Mouse (Mus musculus) neutrophil, adult 5-6 weeks (primary cell): ENCODE measurements around the gene Tpd52l2. TPM values are rescaled to one million over a fixed set of nuclear protein-coding genes. Genes with fewer than 3 reads are reported as not detected.

Source experiments
- ATAC-seq: fragments of 151-379, 151-347 bp; 2 replicates; pipeline ENCODE4 v1.8.0; 2017; ENCODE audit warnings: mild to moderate bottlenecking, moderate TSS enrichment; ENCODE audit not compliant: insufficient number of reproducible peaks, poor library complexity, low FRiP score, severe bottlenecking; ENCODE audit errors: extremely low read depth
- total RNA-seq: library from RNA; stranded (forward); fragments of 200-1000 nt; gene quantifications from 2 replicates; pipeline ENCODE4 v1.2.3, GENCODE M21; 2017

Gene Tpd52l2
- 54.2 and 61.4 TPM in 2 replicates for total RNA-seq

- peak; percentile 84 for ATAC-seq
Measured at GRCm38 (mm10) chr2:181496831-181497547, at the start of gene Tpd52l2. Tpd52l2 (plus strand) TSS chr2:181497142.

GRCm38 (mm10) chr2:181452181-181452580 is 44.8 kb upstream of the Tpd52l2 start:
- no peak for ATAC-seq

- no peak for ATAC-seq
Measured at GRCm38 (mm10) chr2:181453274-181453673, 43.7 kb upstream of the Tpd52l2 start.

GRCm38 (mm10) chr2:181455899-181456298 is 41.0 kb upstream of the Tpd52l2 start:
- no peak for ATAC-seq

- ATAC-seq: no peak
Measured at GRCm38 (mm10) chr2:181457831-181458230, 39.1 kb upstream of the Tpd52l2 start.

GRCm38 (mm10) chr2:181458411-181459152 is 38.4 kb upstream of the Tpd52l2 start:
- no peak for ATAC-seq

GRCm38 (mm10) chr2:181459153-181459672 is 37.7 kb upstream of the Tpd52l2 start, which contains the start of gene Zbtb46:
Zbtb46 (minus strand) TSS chr2:181459426.
- ATAC-seq: no peak

GRCm38 (mm10) chr2:181459673-181460621 is 37.0 kb upstream of the Tpd52l2 start:
- ATAC-seq: no peak

GRCm38 (mm10) chr2:181461536-181462100 is 35.3 kb upstream of the Tpd52l2 start:
- ATAC-seq: no peak

GRCm38 (mm10) chr2:181462604-181463003 is 34.3 kb upstream of the Tpd52l2 start:
- no peak for ATAC-seq

- no peak for ATAC-seq
Measured at GRCm38 (mm10) chr2:181463008-181463738, 33.8 kb upstream of the Tpd52l2 start.

- ATAC-seq: no peak
Measured at GRCm38 (mm10) chr2:181465423-181465822, 31.5 kb upstream of the Tpd52l2 start.

- ATAC-seq: no peak
Measured at GRCm38 (mm10) chr2:181470285-181470684, 26.7 kb upstream of the Tpd52l2 start.

GRCm38 (mm10) chr2:181471246-181471645 is 25.7 kb upstream of the Tpd52l2 start:
- ATAC-seq: no peak

GRCm38 (mm10) chr2:181472256-181472827 is 24.6 kb upstream of the Tpd52l2 start:
- ATAC-seq: no peak

- no peak for ATAC-seq
Measured at GRCm38 (mm10) chr2:181483120-181483519, 13.8 kb upstream of the Tpd52l2 start.

GRCm38 (mm10) chr2:181483562-181484318 is 13.2 kb upstream of the Tpd52l2 start:
- ATAC-seq: peak; percentile 55
